Mouse (Mus musculus) neural tube, embryonic 15.5 days (tissue): ENCODE measurements around the gene Tenm2. TPM values are rescaled to one million over a fixed set of nuclear protein-coding genes. Genes with fewer than 3 reads are reported as not detected.

Experiments used
- ATAC-seq: fragments of 200-750 bp; cut with Nextera tagmentation; 2 replicates; pipeline ENCODE4 v1.8.0; 2017; ENCODE audit warnings: mild to moderate bottlenecking, moderate TSS enrichment, moderate library complexity; ENCODE audit not compliant: low FRiP score
- H3K27ac ChIP-seq: fragments of 300-500 bp; sonication (generic); replicated peaks from 2 replicates; pipeline ENCODE4 v1.5.1; 2015; ENCODE audit warnings: mild to moderate bottlenecking, inconsistent platforms
- H3K27me3 ChIP-seq: fragments of 300-500 bp; sonication (generic); replicated peaks from 2 replicates; pipeline ENCODE4 v1.6.1; 2015; ENCODE audit warnings: inconsistent platforms
- H3K36me3 ChIP-seq: fragments of 300-500 bp; sonication (generic); 2 replicates; pipeline ENCODE4 v1.6.1; 2015; ENCODE audit warnings: inconsistent platforms
- H3K4me1 ChIP-seq: fragments of 300-500 bp; sonication (generic); 2 replicates; pipeline ENCODE4 v1.6.1; 2015; ENCODE audit warnings: inconsistent platforms
- H3K4me2 ChIP-seq: fragments of 300-500 bp; sonication (generic); 2 replicates; pipeline ENCODE4 v1.6.1; 2015; ENCODE audit warnings: inconsistent platforms, mild to moderate bottlenecking, moderate library complexity
- H3K4me3 ChIP-seq: fragments of 300-500 bp; sonication (generic); replicated peaks from 2 replicates; pipeline ENCODE4 v1.5.1; 2015; ENCODE audit warnings: mild to moderate bottlenecking, inconsistent platforms
- H3K9ac ChIP-seq: fragments of 300-500 bp; sonication (generic); replicated peaks from 2 replicates; pipeline ENCODE4 v1.6.1; 2015; ENCODE audit warnings: mild to moderate bottlenecking, inconsistent platforms
- H3K9me3 ChIP-seq: fragments of 300-500 bp; sonication (generic); replicated peaks from 2 replicates; pipeline ENCODE4 v1.6.1; 2016; ENCODE audit warnings: inconsistent platforms
- WGBS: fragments of 180-500 bp; shearing (Covaris S2); methylation state at CpG from one replicate; pipeline ENCODE4 v1.1.7; 2015; ENCODE audit warnings: mixed read lengths; 5-methylcytosine and 5-hydroxymethylcytosine counted together
- polyA plus RNA-seq: library from polyadenylated mRNA; unstranded; fragments of >200 nt; fragmentation: Nextera tagmentation; extraction: Ambion mirVana; gene quantifications from 2 replicates; pipeline ENCODE4 v1.2.1, GENCODE M21; 2015

Gene Tenm2
- polyA plus RNA-seq, 1 experiment from 2014 or later, result 34.7 TPM

- 27% methylated on average over 5 of the region's 5 CpGs for WGBS
- Histone ChIP-seq H3K36me3 (no peaks in the 10 kb centered on the region), H3K9me3 (no peaks in the 10 kb centered on the region), H3K4me2 (no peak overlapping the region), H3K9ac (no peak overlapping the region), H3K27me3 (no peaks in the 10 kb centered on the region), H3K4me1 (peaks cover 9% of the 10 kb centered on the region), H3K4me3 (no peak overlapping the region), H3K27ac (no peak overlapping the region)
- no peak for ATAC-seq
These were observed 682.5 kb downstream of the Tenm2 start for GRCm38 (mm10) chr11:36553286-36553685.

GRCm38 (mm10) chr11:36550649-36551048, 685.1 kb downstream of the Tenm2 start:
- no peak for ATAC-seq
- H3K9me3 ChIP-seq, result no peaks in the 10 kb centered on the region
- H3K4me1 ChIP-seq, result peaks cover 9% of the 10 kb centered on the region
- no peaks in the 10 kb centered on the region for H3K36me3 ChIP-seq
- H3K4me3 ChIP-seq, result no peak overlapping the region
- no peak overlapping the region for H3K27ac ChIP-seq
- no peak overlapping the region for H3K4me2 ChIP-seq
- H3K27me3 ChIP-seq, result no peaks in the 10 kb centered on the region
- H3K9ac ChIP-seq, result no peak overlapping the region
- 79% methylated on average over 4 of the region's 4 CpGs for WGBS

- peak overlapping the region; percentile 23; the same call in 1 of the 2 replicates for H3K27ac ChIP-seq
- WGBS, result 61% methylated on average over 11 of the region's 11 CpGs
- no peak overlapping the region for H3K4me2 ChIP-seq
- H3K4me3 ChIP-seq, result no peak overlapping the region
- H3K36me3 ChIP-seq, result no peaks in the 10 kb centered on the region
- no peak overlapping the region for H3K9ac ChIP-seq
- H3K4me1 ChIP-seq, result peaks cover 9% of the 10 kb centered on the region
- ATAC-seq, result no peak
- no peaks in the 10 kb centered on the region for H3K27me3 ChIP-seq
- no peaks in the 10 kb centered on the region for H3K9me3 ChIP-seq
These were observed 686.2 kb downstream of the Tenm2 start for GRCm38 (mm10) chr11:36549398-36550139.

- ATAC-seq, result no peak
- no peaks in the 10 kb centered on the region for H3K27me3 ChIP-seq
- 66% methylated on average over 4 of the region's 4 CpGs for WGBS
These were observed 687.6 kb downstream of the Tenm2 start for GRCm38 (mm10) chr11:36548139-36548538.

GRCm38 (mm10) chr11:36538144-36538543, 697.6 kb downstream of the Tenm2 start:
- ATAC-seq, result no peak

More at GRCm38 (mm10) chr11:36548139-36548538, 687.6 kb downstream of the Tenm2 start:
- H3K9me3 ChIP-seq, result no peaks in the 10 kb centered on the region
- no peak overlapping the region for H3K4me3 ChIP-seq
- peaks cover 9% of the 10 kb centered on the region for H3K4me1 ChIP-seq
- H3K4me2 ChIP-seq, result no peak overlapping the region
- no peaks in the 10 kb centered on the region for H3K36me3 ChIP-seq
- H3K9ac ChIP-seq, result no peak overlapping the region
- H3K27ac ChIP-seq, result no peak overlapping the region

GRCm38 (mm10) chr11:36537573-36538133, 698.1 kb downstream of the Tenm2 start:
- no peak for ATAC-seq
- Histone ChIP-seq H3K9me3 (no peaks in the 10 kb centered on the region), H3K36me3 (no peaks in the 10 kb centered on the region), H3K4me2 (no peak overlapping the region), H3K4me3 (no peak overlapping the region), H3K27me3 (no peaks in the 10 kb centered on the region), H3K27ac (no peak overlapping the region), H3K4me1 (peaks cover 7% of the 10 kb centered on the region; the same call in 1 of the 2 replicates), H3K9ac (no peak overlapping the region)
- WGBS, result 87% methylated on average over 9 of the region's 9 CpGs

More at GRCm38 (mm10) chr11:36538144-36538543, 697.6 kb downstream of the Tenm2 start:
- no peak overlapping the region for H3K4me2 ChIP-seq
- no peak overlapping the region for H3K4me3 ChIP-seq
- no peak overlapping the region for H3K9ac ChIP-seq
- H3K27me3 ChIP-seq, result no peaks in the 10 kb centered on the region
- no peaks in the 10 kb centered on the region for H3K9me3 ChIP-seq
- peaks cover 7% of the 10 kb centered on the region; the same call in 1 of the 2 replicates for H3K4me1 ChIP-seq
- H3K36me3 ChIP-seq, result no peaks in the 10 kb centered on the region
- WGBS, result 77% methylated on average over 4 of the region's 4 CpGs
- H3K27ac ChIP-seq, result no peak overlapping the region

GRCm38 (mm10) chr11:36535591-36535990, 700.2 kb downstream of the Tenm2 start:
- Histone ChIP-seq H3K36me3 (no peaks in the 10 kb centered on the region), H3K27ac (no peak overlapping the region), H3K27me3 (no peaks in the 10 kb centered on the region), H3K4me1 (peaks cover 2% of the 10 kb centered on the region; the same call in 1 of the 2 replicates), H3K9ac (no peak overlapping the region), H3K9me3 (no peaks in the 10 kb centered on the region), H3K4me3 (no peak overlapping the region), H3K4me2 (no peak overlapping the region)
- WGBS, result 88% methylated on average over 3 of the region's 3 CpGs
- ATAC-seq, result no peak

- Histone ChIP-seq H3K27me3 (no peaks in the 10 kb centered on the region), H3K9me3 (no peaks in the 10 kb centered on the region), H3K27ac (no peak overlapping the region), H3K9ac (no peak overlapping the region), H3K4me3 (no peak overlapping the region), H3K4me1 (peaks cover 10% of the 10 kb centered on the region), H3K36me3 (no peaks in the 10 kb centered on the region), H3K4me2 (no peak overlapping the region)
- no peak; the same call in 1 of the 2 replicates for ATAC-seq
- 74% methylated on average over 4 of the region's 4 CpGs for WGBS
These were observed 704.1 kb downstream of the Tenm2 start for GRCm38 (mm10) chr11:36531614-36532013.

GRCm38 (mm10) chr11:36527509-36527908, 708.3 kb downstream of the Tenm2 start:
- peaks cover 12% of the 10 kb centered on the region for H3K4me1 ChIP-seq

GRCm38 (mm10) chr11:36526381-36526780, 709.4 kb downstream of the Tenm2 start:
- H3K36me3 ChIP-seq, result no peaks in the 10 kb centered on the region
- H3K9ac ChIP-seq, result no peak overlapping the region
- no peak overlapping the region for H3K27ac ChIP-seq
- ATAC-seq, result no peak
- no peaks in the 10 kb centered on the region for H3K9me3 ChIP-seq
- WGBS, result 14% methylated on average over 8 of the region's 8 CpGs
- H3K4me1 ChIP-seq, result peaks cover 12% of the 10 kb centered on the region
- H3K27me3 ChIP-seq, result no peaks in the 10 kb centered on the region
- H3K4me2 ChIP-seq, result no peak overlapping the region
- no peak overlapping the region for H3K4me3 ChIP-seq

More at GRCm38 (mm10) chr11:36527509-36527908, 708.3 kb downstream of the Tenm2 start:
- Histone ChIP-seq H3K4me3 (no peak overlapping the region), H3K9ac (no peak overlapping the region), H3K9me3 (no peaks in the 10 kb centered on the region), H3K27ac (no peak overlapping the region), H3K27me3 (no peaks in the 10 kb centered on the region), H3K36me3 (no peaks in the 10 kb centered on the region), H3K4me2 (no peak overlapping the region)
- no peak for ATAC-seq
- 34% methylated on average over 4 of the region's 4 CpGs for WGBS

GRCm38 (mm10) chr11:36512468-36512867, 723.3 kb downstream of the Tenm2 start:
- 55% methylated on average over 7 of the region's 7 CpGs for WGBS
- H3K4me2 ChIP-seq, result no peak overlapping the region
- no peak overlapping the region for H3K27ac ChIP-seq
- H3K9ac ChIP-seq, result no peak overlapping the region
- no peaks in the 10 kb centered on the region for H3K36me3 ChIP-seq
- no peaks in the 10 kb centered on the region for H3K27me3 ChIP-seq
- peaks cover 10% of the 10 kb centered on the region for H3K4me1 ChIP-seq
- no peak overlapping the region for H3K4me3 ChIP-seq
- ATAC-seq, result no peak
- no peaks in the 10 kb centered on the region for H3K9me3 ChIP-seq

GRCm38 (mm10) chr11:36508312-36508711, 727.5 kb downstream of the Tenm2 start:
- WGBS, result 51% methylated on average over 7 of the region's 7 CpGs
- no peak overlapping the region for H3K9ac ChIP-seq
- no peak overlapping the region for H3K4me3 ChIP-seq
- peaks cover 10% of the 10 kb centered on the region for H3K4me1 ChIP-seq
- no peaks in the 10 kb centered on the region for H3K9me3 ChIP-seq
- H3K36me3 ChIP-seq, result no peaks in the 10 kb centered on the region
- no peak for ATAC-seq
- no peak overlapping the region for H3K4me2 ChIP-seq
- no peak overlapping the region for H3K27ac ChIP-seq
- no peaks in the 10 kb centered on the region for H3K27me3 ChIP-seq
